Mouse (Mus musculus) hindbrain, embryonic 11.5 days (tissue): ENCODE results near the gene Ccdc86. TPM values are rescaled to one million over a fixed set of nuclear protein-coding genes. Genes with fewer than 3 reads are reported as not detected.

ENCODE experiments used
- ATAC-seq: fragments of 200-750 bp; cut with Nextera tagmentation; 2 replicates; pipeline ENCODE4 v1.8.0; 2017; ENCODE audit warnings: mild to moderate bottlenecking, moderate TSS enrichment, moderate library complexity; ENCODE audit not compliant: low FRiP score
- DNase-seq: peaks from one replicate; pipeline ENCODE4 v3.0.0-alpha.2; 2015; ENCODE audit warnings: low spot score
- H3K27ac ChIP-seq: fragments of 300-500 bp; sonication (generic); 2 replicates; pipeline ENCODE4 v1.5.1; 2014; ENCODE audit warnings: mild to moderate bottlenecking, low read depth, low read length
- H3K27me3 ChIP-seq: fragments of 300-500 bp; sonication (generic); 2 replicates; pipeline ENCODE4 v1.6.1; 2014; ENCODE audit warnings: mild to moderate bottlenecking, low read length, moderate library complexity, mixed read lengths; ENCODE audit not compliant: control insufficient read depth, insufficient read depth
- H3K36me3 ChIP-seq: fragments of 300-500 bp; sonication (generic); 2 replicates; pipeline ENCODE4 v1.6.1; 2014; ENCODE audit warnings: mild to moderate bottlenecking, low read length, moderate library complexity, mixed read lengths; ENCODE audit not compliant: control insufficient read depth, insufficient read depth
- H3K4me1 ChIP-seq: fragments of 300-500 bp; sonication (generic); replicated peaks from 2 replicates; pipeline ENCODE4 v1.6.1; 2014; ENCODE audit warnings: low read length, mixed read lengths; ENCODE audit not compliant: control insufficient read depth, insufficient read depth
- H3K4me2 ChIP-seq: fragments of 300-500 bp; sonication (generic); replicated peaks from 2 replicates; pipeline ENCODE4 v1.6.1; 2014; ENCODE audit warnings: mild to moderate bottlenecking, low read depth, low read length
- H3K4me3 ChIP-seq: fragments of 300-500 bp; sonication (generic); 2 replicates; pipeline ENCODE4 v1.5.1; 2014; ENCODE audit warnings: low read depth, low read length
- H3K9ac ChIP-seq: fragments of 300-500 bp; sonication (generic); 2 replicates; pipeline ENCODE4 v1.6.1; 2014; ENCODE audit warnings: low read depth, low read length
- H3K9me3 ChIP-seq: fragments of 300-500 bp; sonication (generic); 2 replicates; pipeline ENCODE4 v1.6.1; 2016; ENCODE audit warnings: low read length; ENCODE audit not compliant: control insufficient read depth
- WGBS: fragments of 180-500 bp; shearing (Covaris S2); extraction: QIAGEN DNeasy Blood & Tissue Kit; methylation state at CpG from one replicate; pipeline ENCODE4 v1.1.7; 2014; 5-methylcytosine and 5-hydroxymethylcytosine counted together
- polyA plus RNA-seq: library from polyadenylated mRNA; unstranded; fragments of >200 nt; fragmentation: Nextera tagmentation; extraction: Ambion mirVana; gene quantifications from 2 replicates; pipeline ENCODE4 v1.2.1, GENCODE M21; 2014

The Ccdc86 gene
- polyA plus RNA-seq, 1 experiment from 2014 or later = 17.5 TPM

GRCm38 (mm10) chr19:10926123-10926621 lies 22.9 kb downstream of the Ccdc86 start:
- Histone ChIP-seq H3K4me2 (no peak overlapping the region), H3K27me3 (no peaks in the 10 kb centered on the region), H3K4me1 (no peaks in the 10 kb centered on the region), H3K9ac (no peak overlapping the region), H3K36me3 (no peaks in the 10 kb centered on the region), H3K4me3 (no peak overlapping the region), H3K27ac (peak overlapping the region; percentile 51; the same call in 1 of the 2 replicates), H3K9me3 (no peaks in the 10 kb centered on the region)
- 22% methylated on average over 6 of the region's 6 CpGs for WGBS
- ATAC-seq = peak; percentile 4; the same call in 1 of the 2 replicates
- DNase-seq = peak; percentile 30

- DNase-seq = no peak
Measured at GRCm38 (mm10) chr19:10924220-10924619, 24.8 kb downstream of the Ccdc86 start.

GRCm38 (mm10) chr19:10921058-10921457 lies 28.0 kb downstream of the Ccdc86 start:
- no peaks in the 10 kb centered on the region for H3K9me3 ChIP-seq
- no peaks in the 10 kb centered on the region for H3K27me3 ChIP-seq
- no peak overlapping the region for H3K4me2 ChIP-seq
- WGBS = 73% methylated on average over 3 of the region's 3 CpGs
- no peak overlapping the region for H3K4me3 ChIP-seq
- no peaks in the 10 kb centered on the region for H3K36me3 ChIP-seq
- ATAC-seq = no peak
- DNase-seq = no peak
- H3K27ac ChIP-seq = no peak overlapping the region
- no peak overlapping the region for H3K9ac ChIP-seq
- H3K4me1 ChIP-seq = no peaks in the 10 kb centered on the region

More at GRCm38 (mm10) chr19:10924220-10924619, 24.8 kb downstream of the Ccdc86 start:
- Histone ChIP-seq H3K27me3 (no peaks in the 10 kb centered on the region), H3K4me1 (no peaks in the 10 kb centered on the region), H3K4me3 (no peak overlapping the region), H3K9ac (no peak overlapping the region), H3K27ac (no peak overlapping the region), H3K4me2 (no peak overlapping the region), H3K36me3 (no peaks in the 10 kb centered on the region), H3K9me3 (no peaks in the 10 kb centered on the region)
- 59% methylated on average over 4 of the region's 4 CpGs for WGBS
- ATAC-seq = no peak

- no peak within 1 kb of the TSS for H3K27ac ChIP-seq
- DNase-seq (no peak), ATAC-seq (no peak)
- no peaks in the 10 kb centered on the region for H3K4me1 ChIP-seq
- no peaks in the 10 kb centered on the region for H3K9me3 ChIP-seq
- no peak within 1 kb of the TSS for H3K4me2 ChIP-seq
- H3K9ac ChIP-seq = no peak within 1 kb of the TSS
- H3K36me3 ChIP-seq = no peaks in the 10 kb centered on the region
- WGBS = 57% methylated on average over 2 of the region's 2 CpGs
- H3K27me3 ChIP-seq = no peaks in the 10 kb centered on the region
- H3K4me3 ChIP-seq = no peak within 1 kb of the TSS
Measured at GRCm38 (mm10) chr19:10920532-10920931, 28.5 kb downstream of the Ccdc86 start, which contains the start of gene Zp1. Gene Zp1, minus strand, starts transcription at chr19:10920632.

- Histone ChIP-seq H3K9ac (no peak overlapping the region), H3K4me2 (no peak overlapping the region), H3K36me3 (no peaks in the 10 kb centered on the region), H3K9me3 (no peaks in the 10 kb centered on the region), H3K4me3 (no peak overlapping the region), H3K27me3 (no peaks in the 10 kb centered on the region), H3K4me1 (no peaks in the 10 kb centered on the region), H3K27ac (no peak overlapping the region)
- ATAC-seq (no peak), DNase-seq (no peak)
- WGBS = 86% methylated on average over 10 of the region's 10 CpGs
Measured at GRCm38 (mm10) chr19:10918321-10918991, 30.6 kb downstream of the Ccdc86 start.

GRCm38 (mm10) chr19:10916506-10916905 lies 32.6 kb downstream of the Ccdc86 start:
- Histone ChIP-seq H3K27ac (no peak overlapping the region), H3K4me2 (no peak overlapping the region), H3K36me3 (no peaks in the 10 kb centered on the region), H3K4me3 (no peak overlapping the region), H3K9ac (no peak overlapping the region), H3K27me3 (no peaks in the 10 kb centered on the region), H3K4me1 (no peaks in the 10 kb centered on the region), H3K9me3 (no peaks in the 10 kb centered on the region)
- no peak for DNase-seq
- no peak for ATAC-seq
- 62% methylated on average over 5 of the region's 5 CpGs for WGBS

GRCm38 (mm10) chr19:10914870-10915269 lies 34.2 kb downstream of the Ccdc86 start:
- H3K9ac ChIP-seq = no peak overlapping the region

GRCm38 (mm10) chr19:10914291-10914690 lies 34.8 kb downstream of the Ccdc86 start:
- no peaks in the 10 kb centered on the region for H3K36me3 ChIP-seq
- no peaks in the 10 kb centered on the region for H3K4me1 ChIP-seq
- no peak overlapping the region for H3K27ac ChIP-seq
- H3K9me3 ChIP-seq = no peaks in the 10 kb centered on the region
- DNase-seq (no peak), ATAC-seq (no peak)
- no peak overlapping the region for H3K4me3 ChIP-seq
- no peaks in the 10 kb centered on the region for H3K27me3 ChIP-seq
- no peak overlapping the region for H3K9ac ChIP-seq
- no peak overlapping the region for H3K4me2 ChIP-seq
- WGBS = 77% methylated on average over 7 of the region's 7 CpGs

More at GRCm38 (mm10) chr19:10914870-10915269, 34.2 kb downstream of the Ccdc86 start:
- 83% methylated on average over 2 of the region's 2 CpGs for WGBS
- no peaks in the 10 kb centered on the region for H3K36me3 ChIP-seq
- no peak overlapping the region for H3K4me3 ChIP-seq
- ATAC-seq (no peak), DNase-seq (no peak)
- no peaks in the 10 kb centered on the region for H3K27me3 ChIP-seq
- H3K4me1 ChIP-seq = no peaks in the 10 kb centered on the region
- no peaks in the 10 kb centered on the region for H3K9me3 ChIP-seq
- no peak overlapping the region for H3K27ac ChIP-seq
- no peak overlapping the region for H3K4me2 ChIP-seq
